Mouse (Mus musculus) hindbrain, embryonic 15.5 days (tissue): ENCODE measurements around the gene Palm2. TPM values are rescaled to one million over a fixed set of nuclear protein-coding genes. Genes with fewer than 3 reads are reported as not detected.
A peak's percentile ranks its signal among the peaks of the same experiment; 100 is the strongest.

ENCODE experiments used
- ATAC-seq: fragments of 200-750 bp; cut with Nextera tagmentation; 2 replicates; pipeline ENCODE4 v1.8.0; 2017; ENCODE audit warnings: low read depth, moderate number of reproducible peaks, moderate TSS enrichment; ENCODE audit not compliant: low FRiP score
- H3K27ac ChIP-seq: fragments of 300-500 bp; sonication (generic); replicated peaks from 2 replicates; pipeline ENCODE4 v1.5.1; 2015; ENCODE audit warnings: mild to moderate bottlenecking, inconsistent platforms
- H3K27me3 ChIP-seq: fragments of 300-500 bp; sonication (generic); 2 replicates; pipeline ENCODE4 v1.6.1; 2015; ENCODE audit warnings: control low read depth, inconsistent platforms
- H3K36me3 ChIP-seq: fragments of 300-500 bp; sonication (generic); 2 replicates; pipeline ENCODE4 v1.6.1; 2015; ENCODE audit warnings: control low read depth, inconsistent platforms
- H3K4me1 ChIP-seq: fragments of 300-500 bp; sonication (generic); replicated peaks from 2 replicates; pipeline ENCODE4 v1.6.1; 2015; ENCODE audit warnings: control low read depth, inconsistent platforms
- H3K4me2 ChIP-seq: fragments of 300-500 bp; sonication (generic); 2 replicates; pipeline ENCODE4 v1.6.1; 2015; ENCODE audit warnings: moderate library complexity, mild to moderate bottlenecking, inconsistent platforms
- H3K4me3 ChIP-seq: fragments of 300-500 bp; sonication (generic); 2 replicates; pipeline ENCODE4 v1.5.1; 2015; ENCODE audit warnings: mild to moderate bottlenecking, inconsistent platforms
- H3K9ac ChIP-seq: fragments of 300-500 bp; sonication (generic); 2 replicates; pipeline ENCODE4 v1.6.1; 2015; ENCODE audit warnings: inconsistent platforms
- H3K9me3 ChIP-seq: fragments of 300-500 bp; sonication (generic); 2 replicates; pipeline ENCODE4 v1.6.1; 2016; ENCODE audit warnings: control low read depth, inconsistent platforms
- WGBS: fragments of 180-500 bp; shearing (Covaris S2); methylation state at CpG from one replicate; pipeline ENCODE4 v1.1.7; 2015; 5-methylcytosine and 5-hydroxymethylcytosine counted together
- polyA plus RNA-seq: library from polyadenylated mRNA; unstranded; fragments of >200 nt; fragmentation: Nextera tagmentation; extraction: Ambion mirVana; gene quantifications from 2 replicates; pipeline ENCODE4 v1.2.1, GENCODE M21; 2015

The Palm2 gene
- polyA plus RNA-seq, 1 experiment from 2014 or later = 21.6 TPM

DNA sequence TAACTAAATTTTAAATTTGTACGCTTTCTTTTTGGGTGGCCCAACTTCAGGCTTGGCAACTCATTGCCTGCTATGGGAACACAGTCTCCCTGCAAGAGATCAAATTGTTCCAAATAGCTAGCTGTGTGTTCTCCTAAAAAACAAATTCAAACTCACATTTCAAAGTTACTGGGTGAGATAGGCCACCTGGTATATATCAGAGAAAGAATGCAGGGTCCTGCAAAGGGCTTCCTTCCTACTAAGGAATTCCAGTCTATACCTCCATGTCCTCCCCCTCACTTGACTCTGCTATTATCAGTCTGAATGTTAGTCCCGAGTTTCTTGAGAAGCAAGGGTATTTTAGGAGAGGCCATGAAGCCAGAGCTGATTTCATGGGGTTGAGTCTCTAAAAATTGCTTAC, 81.3 kb downstream of the Palm2 start:
- Histone ChIP-seq H3K36me3 (no peaks in the 10 kb centered on the region), H3K27ac (no peak overlapping the region), H3K9me3 (no peaks in the 10 kb centered on the region), H3K4me2 (no peak overlapping the region), H3K4me1 (no peaks in the 10 kb centered on the region), H3K4me3 (no peak overlapping the region), H3K27me3 (no peaks in the 10 kb centered on the region), H3K9ac (no peak overlapping the region)
- ATAC-seq = no peak
- WGBS = 80% methylated on average over 2 of the region's 2 CpGs

DNA sequence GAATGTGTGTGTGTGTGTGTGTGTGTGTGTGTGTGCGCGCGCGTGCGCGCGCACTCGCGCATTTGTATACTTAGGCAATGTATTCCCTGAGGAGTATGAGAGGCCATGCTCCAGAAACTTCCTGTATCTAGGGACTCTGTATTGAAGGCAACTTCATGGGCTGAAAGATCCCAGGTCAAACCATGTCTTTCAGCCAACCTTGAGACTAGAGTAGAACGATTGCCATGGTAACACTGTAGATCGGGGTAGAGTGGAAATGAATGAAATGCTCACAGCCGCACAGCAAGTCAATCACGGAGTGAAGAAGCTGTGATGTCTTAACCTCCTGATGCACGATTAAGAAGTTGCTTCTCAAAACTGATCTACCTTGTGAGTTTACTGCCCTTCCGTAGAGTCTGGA, 89.4 kb downstream of the Palm2 start:
- H3K9ac ChIP-seq = no peak overlapping the region
- no peak overlapping the region for H3K4me3 ChIP-seq
- no peak for ATAC-seq
- H3K4me1 ChIP-seq = no peaks in the 10 kb centered on the region
- H3K27ac ChIP-seq = no peak overlapping the region
- no peak overlapping the region for H3K4me2 ChIP-seq
- H3K9me3 ChIP-seq = no peaks in the 10 kb centered on the region
- 93% methylated on average over 15 of the region's 15 CpGs for WGBS
- no peaks in the 10 kb centered on the region for H3K36me3 ChIP-seq
- no peaks in the 10 kb centered on the region for H3K27me3 ChIP-seq

DNA sequence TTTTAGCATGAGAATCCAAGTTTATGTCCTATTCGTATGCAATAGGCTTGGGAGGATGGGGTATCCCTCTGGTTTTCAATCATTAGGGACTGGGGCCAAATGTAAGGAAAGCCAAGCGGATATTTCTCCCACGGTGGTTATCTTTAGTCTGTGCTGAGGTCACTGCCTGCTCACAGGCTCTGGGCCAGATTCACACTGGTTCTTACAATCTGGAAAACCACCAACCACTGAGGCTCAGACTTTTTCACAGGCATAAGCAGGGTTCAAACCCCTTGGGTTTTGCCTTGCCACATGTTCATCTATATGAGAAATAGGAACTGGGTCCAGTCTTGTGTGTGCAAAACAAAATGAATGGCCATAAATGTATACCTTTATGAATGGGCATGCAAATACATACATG, 90.4 kb downstream of the Palm2 start:
- H3K4me2 ChIP-seq = no peak overlapping the region
- no peaks in the 10 kb centered on the region for H3K4me1 ChIP-seq
- no peak overlapping the region for H3K4me3 ChIP-seq
- 77% methylated on average over 3 of the region's 3 CpGs for WGBS
- H3K36me3 ChIP-seq = no peaks in the 10 kb centered on the region
- ATAC-seq = no peak
- no peak overlapping the region for H3K9ac ChIP-seq
- no peak overlapping the region for H3K27ac ChIP-seq
- H3K9me3 ChIP-seq = no peaks in the 10 kb centered on the region
- H3K27me3 ChIP-seq = no peaks in the 10 kb centered on the region

DNA sequence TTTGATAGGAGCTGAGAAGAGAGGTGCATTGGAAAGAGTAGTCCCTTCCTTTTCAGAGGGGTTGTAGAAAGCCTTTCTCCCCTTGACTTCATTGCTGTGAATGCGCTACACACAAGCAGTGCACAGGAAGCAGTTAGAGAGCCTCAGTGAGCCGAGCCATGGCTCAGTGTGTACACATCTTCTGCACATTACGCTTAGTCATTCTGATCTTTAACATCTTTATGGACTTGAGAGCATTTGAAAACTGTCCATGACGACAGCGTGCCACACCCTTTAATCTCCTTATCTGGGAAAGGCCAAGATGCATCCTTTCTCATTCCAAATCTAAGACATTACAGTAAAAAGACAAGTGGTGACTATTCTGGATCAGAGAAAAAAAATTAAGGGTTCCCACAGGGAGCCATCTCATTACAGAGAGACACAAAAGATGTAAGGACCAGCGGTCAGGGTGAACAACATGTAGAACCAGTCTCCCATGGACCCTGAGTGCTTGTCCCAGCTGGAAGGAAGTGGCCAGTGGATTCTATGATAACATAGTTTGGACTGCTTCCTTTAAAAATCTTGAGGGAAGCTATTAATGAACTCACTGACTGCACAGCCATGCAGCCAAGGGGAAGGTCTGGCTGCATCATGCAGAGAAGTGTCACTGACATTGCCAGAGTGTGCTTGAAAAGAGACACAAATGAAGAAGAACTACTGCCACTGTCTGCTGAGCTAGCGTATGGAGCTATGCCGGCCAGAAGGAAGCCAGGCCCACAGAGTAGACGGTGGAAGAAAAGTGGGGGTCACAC, 91.4 kb downstream of the Palm2 start:
- WGBS = 79% methylated on average over 9 of the region's 9 CpGs
- H3K27me3 ChIP-seq = no peaks in the 10 kb centered on the region
- H3K36me3 ChIP-seq = no peaks in the 10 kb centered on the region
- no peak overlapping the region for H3K4me3 ChIP-seq
- H3K27ac ChIP-seq = no peak overlapping the region
- H3K9me3 ChIP-seq = no peaks in the 10 kb centered on the region
- no peak overlapping the region for H3K4me2 ChIP-seq
- H3K4me1 ChIP-seq = no peaks in the 10 kb centered on the region
- H3K9ac ChIP-seq = no peak overlapping the region
- no peak for ATAC-seq

DNA sequence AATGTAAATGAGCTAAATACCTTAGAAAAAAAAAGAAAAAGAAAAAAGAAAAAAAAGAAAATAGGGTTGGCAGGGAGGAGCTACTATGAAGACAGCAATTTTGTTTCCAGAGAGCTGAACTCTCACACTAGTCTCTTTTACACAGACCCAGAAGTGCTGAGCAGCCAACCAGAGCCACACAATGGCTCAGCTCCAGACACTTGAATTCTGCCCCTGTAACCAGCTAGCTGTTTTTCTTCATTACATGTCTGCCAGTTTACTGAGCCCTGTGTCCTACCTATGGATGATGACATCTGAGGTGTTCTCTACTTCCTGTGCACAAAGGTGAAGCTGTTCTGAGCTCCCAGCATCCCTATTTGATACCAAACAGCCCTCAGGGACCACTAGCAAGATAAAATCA, 94.2 kb downstream of the Palm2 start:
- no peaks in the 10 kb centered on the region for H3K36me3 ChIP-seq
- no peak overlapping the region for H3K4me3 ChIP-seq
- H3K9ac ChIP-seq = no peak overlapping the region
- no peaks in the 10 kb centered on the region for H3K27me3 ChIP-seq
- ATAC-seq = no peak
- no peak overlapping the region for H3K4me2 ChIP-seq
- H3K27ac ChIP-seq = no peak overlapping the region
- no peaks in the 10 kb centered on the region for H3K9me3 ChIP-seq
- H3K4me1 ChIP-seq = no peaks in the 10 kb centered on the region

DNA sequence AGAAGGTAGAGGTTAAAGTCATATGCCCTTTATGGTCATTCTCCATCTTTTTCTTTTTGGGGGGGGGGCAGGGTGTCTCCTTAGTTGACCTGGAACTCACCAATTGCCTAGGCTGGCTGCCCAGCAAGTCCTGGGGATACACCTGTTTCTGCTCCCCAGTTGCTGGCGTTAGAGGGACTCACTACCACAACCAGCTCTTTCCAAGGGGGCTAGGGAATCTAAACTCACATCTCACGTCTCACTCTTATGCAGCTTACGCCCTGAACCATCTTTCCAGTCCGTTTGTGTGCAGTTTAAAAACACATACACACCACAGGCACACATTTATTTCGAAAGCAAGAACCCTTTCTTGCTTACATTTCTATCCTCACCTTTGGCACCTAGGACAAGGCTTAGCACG, 99.6 kb downstream of the Palm2 start:
- Histone ChIP-seq H3K4me1 (no peaks in the 10 kb centered on the region; the same call in 1 of the 2 replicates), H3K9ac (no peak overlapping the region), H3K4me2 (no peak overlapping the region), H3K9me3 (no peaks in the 10 kb centered on the region), H3K27me3 (no peaks in the 10 kb centered on the region), H3K4me3 (no peak overlapping the region), H3K36me3 (no peaks in the 10 kb centered on the region), H3K27ac (no peak overlapping the region)
- no peak for ATAC-seq
- WGBS = 88% methylated on average over 6 of the region's 6 CpGs

GRCm38 (mm10) chr4:57534232-57534631, 100.2 kb downstream of the Palm2 start:
- 76% methylated on average over 6 of the region's 6 CpGs for WGBS
- H3K9ac ChIP-seq = no peak overlapping the region
- no peaks in the 10 kb centered on the region for H3K9me3 ChIP-seq
- no peaks in the 10 kb centered on the region; the same call in 1 of the 2 replicates for H3K4me1 ChIP-seq
- no peak overlapping the region for H3K4me2 ChIP-seq
- H3K36me3 ChIP-seq = no peaks in the 10 kb centered on the region
- no peaks in the 10 kb centered on the region for H3K27me3 ChIP-seq
- no peak for ATAC-seq
- H3K27ac ChIP-seq = no peak overlapping the region
- no peak overlapping the region for H3K4me3 ChIP-seq

DNA sequence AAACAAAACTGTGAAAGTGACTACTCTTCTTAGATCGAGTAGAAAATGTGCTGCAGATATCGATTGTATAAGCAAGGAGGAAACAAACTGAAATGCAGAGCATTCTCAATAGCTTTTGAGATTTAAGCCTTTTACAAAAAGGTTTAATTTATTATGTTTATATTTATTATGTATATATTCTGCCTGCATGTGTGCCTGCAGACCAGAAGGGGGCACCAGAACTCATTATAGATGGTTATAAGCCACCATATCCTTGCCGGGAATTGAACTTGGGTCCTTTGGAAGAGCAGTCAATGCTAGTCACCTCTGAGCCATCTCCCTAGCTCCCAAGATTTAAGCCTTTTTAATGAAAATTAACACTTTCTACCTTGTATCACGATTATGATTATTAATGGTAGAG, 101.0 kb downstream of the Palm2 start:
- 87% methylated on average over 4 of the region's 4 CpGs for WGBS
- Histone ChIP-seq H3K4me2 (no peak overlapping the region), H3K27me3 (no peaks in the 10 kb centered on the region), H3K4me3 (no peak overlapping the region), H3K36me3 (no peaks in the 10 kb centered on the region), H3K27ac (no peak overlapping the region), H3K9me3 (no peaks in the 10 kb centered on the region), H3K9ac (no peak overlapping the region), H3K4me1 (no peaks in the 10 kb centered on the region; the same call in 1 of the 2 replicates)
- ATAC-seq = no peak

GRCm38 (mm10) chr4:57538029-57538688, 104.1 kb downstream of the Palm2 start:
- no peaks in the 10 kb centered on the region; the same call in 1 of the 2 replicates for H3K4me1 ChIP-seq
- H3K27me3 ChIP-seq = no peaks in the 10 kb centered on the region
- H3K9me3 ChIP-seq = no peaks in the 10 kb centered on the region
- WGBS = 24% methylated on average over 4 of the region's 4 CpGs
- H3K9ac ChIP-seq = no peak overlapping the region
- no peak overlapping the region for H3K4me3 ChIP-seq
- H3K36me3 ChIP-seq = no peaks in the 10 kb centered on the region
- ATAC-seq = no peak
- H3K27ac ChIP-seq = no peak overlapping the region
- H3K4me2 ChIP-seq = no peak overlapping the region

GRCm38 (mm10) chr4:57543692-57544256, 109.7 kb downstream of the Palm2 start:
- H3K9ac ChIP-seq = no peak overlapping the region
- H3K4me2 ChIP-seq = 0 out of 2 replicates have a peak overlapping the region, but pooled peaks have one; percentile 4
- no peak overlapping the region for H3K27ac ChIP-seq
- H3K36me3 ChIP-seq = no peaks in the 10 kb centered on the region
- peak; percentile 73; the same call in 1 of the 2 replicates for ATAC-seq
- WGBS = 8% methylated on average over 6 of the region's 6 CpGs
- no peaks in the 10 kb centered on the region for H3K9me3 ChIP-seq
- H3K27me3 ChIP-seq = no peaks in the 10 kb centered on the region
- H3K4me3 ChIP-seq = no peak overlapping the region
- H3K4me1 ChIP-seq = peaks cover 3% of the 10 kb centered on the region; the same call in 1 of the 2 replicates

- Histone ChIP-seq H3K4me2 (no peak overlapping the region), H3K27me3 (no peaks in the 10 kb centered on the region), H3K9ac (no peak overlapping the region), H3K9me3 (no peaks in the 10 kb centered on the region), H3K36me3 (no peaks in the 10 kb centered on the region), H3K27ac (no peak overlapping the region), H3K4me1 (peaks cover 3% of the 10 kb centered on the region; the same call in 1 of the 2 replicates), H3K4me3 (no peak overlapping the region)
- 87% methylated on average over 7 of the region's 7 CpGs for WGBS
- no peak for ATAC-seq
Measured at GRCm38 (mm10) chr4:57547785-57548184, 113.7 kb downstream of the Palm2 start.

- Histone ChIP-seq H3K4me2 (no peak overlapping the region), H3K27ac (no peak overlapping the region), H3K36me3 (no peaks in the 10 kb centered on the region), H3K9me3 (no peaks in the 10 kb centered on the region), H3K4me3 (no peak overlapping the region), H3K27me3 (no peaks in the 10 kb centered on the region), H3K9ac (no peak overlapping the region), H3K4me1 (no peaks in the 10 kb centered on the region)
- no peak for ATAC-seq
- 31% methylated on average over 1 of the region's 1 CpGs for WGBS
Measured at GRCm38 (mm10) chr4:57550216-57550615, 116.2 kb downstream of the Palm2 start.
